Mouse (Mus musculus) kidney, adult 8-10 months (tissue): ENCODE data around the gene Sdcbp2.
A peak's percentile ranks its signal among the peaks of the same experiment; 100 is the strongest.
"Not testable (repeated sequence)": the region's sequence is repeated elsewhere in the genome, so short reads cannot be mapped to it uniquely, and the experiment has no call there.

Experiments used
- DNase-seq, 2 experiments: peaks; one replicate each; pipeline ENCODE4 v3.0.0; 2022

Sdcbp2 gene

DNA sequence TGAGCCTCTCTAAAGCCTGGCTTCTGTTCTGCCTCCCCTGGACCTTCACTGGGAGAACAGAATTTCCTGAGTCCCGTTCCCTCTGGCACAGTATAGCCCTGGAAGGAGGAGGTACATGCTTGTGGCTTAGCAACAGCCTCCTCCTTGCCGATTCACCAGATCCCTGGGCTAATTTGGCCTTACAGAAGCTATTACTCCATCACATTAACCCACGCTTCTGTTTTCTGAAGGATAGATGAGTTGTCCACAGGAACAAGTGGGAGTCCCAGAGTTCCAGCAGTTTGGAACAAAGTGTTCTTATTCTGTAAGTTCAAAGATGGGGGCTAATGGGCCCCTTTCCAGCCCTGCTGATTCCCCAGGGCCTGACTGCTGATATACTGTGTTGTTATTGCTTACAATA, 1.2 kb downstream of the Sdcbp2 start:
- no peak for DNase-seq

DNA sequence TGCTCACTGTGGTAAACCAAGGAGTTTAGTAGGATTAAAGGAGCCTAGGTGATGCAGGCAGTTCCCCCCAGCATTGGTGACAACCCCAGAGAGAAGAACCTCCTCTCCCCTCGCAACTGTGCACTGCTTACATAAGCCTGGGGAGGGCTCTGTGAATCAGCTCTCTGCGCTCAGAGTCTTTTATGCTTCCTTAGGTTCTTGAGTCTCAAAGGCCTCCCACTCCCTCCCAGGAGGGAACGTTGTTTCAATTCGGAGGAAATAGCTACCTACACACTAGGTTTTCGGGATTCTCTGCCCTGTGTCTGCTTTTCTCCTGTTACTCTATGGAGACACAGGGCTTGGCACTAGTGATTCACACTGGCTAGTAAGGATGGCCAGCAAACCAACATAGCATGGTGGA, 2.2 kb downstream of the Sdcbp2 start:
- DNase-seq: no peak

DNA sequence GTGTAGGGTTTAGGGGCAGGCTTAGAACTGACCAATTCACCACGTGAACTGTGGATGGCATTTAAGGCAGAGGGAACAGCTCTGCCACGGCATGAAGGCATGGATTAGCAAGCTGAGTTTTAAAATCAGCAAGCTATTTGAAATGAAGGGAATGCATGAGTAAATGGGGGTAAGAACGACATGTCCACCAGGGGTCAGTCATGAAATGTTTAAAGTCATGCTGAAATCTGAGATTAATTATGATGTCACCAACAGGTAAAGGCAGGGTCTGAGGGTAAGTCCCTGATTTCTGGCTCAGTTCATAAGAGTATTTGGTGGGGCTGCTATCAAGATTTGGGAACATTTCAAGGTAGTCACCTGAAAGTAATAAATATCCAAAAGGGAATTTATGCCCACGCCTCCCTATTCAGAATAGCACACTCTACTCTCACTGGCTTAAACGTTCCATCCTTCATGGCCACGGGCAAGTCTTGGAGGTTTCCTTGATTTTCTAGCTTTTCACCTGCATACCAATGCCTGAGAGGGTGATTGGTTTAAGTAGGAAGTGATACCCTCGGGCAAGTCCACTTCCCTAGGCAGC, 2.8 kb downstream of the Sdcbp2 start:
- DNase-seq: peak; percentile 28 to 45

DNA sequence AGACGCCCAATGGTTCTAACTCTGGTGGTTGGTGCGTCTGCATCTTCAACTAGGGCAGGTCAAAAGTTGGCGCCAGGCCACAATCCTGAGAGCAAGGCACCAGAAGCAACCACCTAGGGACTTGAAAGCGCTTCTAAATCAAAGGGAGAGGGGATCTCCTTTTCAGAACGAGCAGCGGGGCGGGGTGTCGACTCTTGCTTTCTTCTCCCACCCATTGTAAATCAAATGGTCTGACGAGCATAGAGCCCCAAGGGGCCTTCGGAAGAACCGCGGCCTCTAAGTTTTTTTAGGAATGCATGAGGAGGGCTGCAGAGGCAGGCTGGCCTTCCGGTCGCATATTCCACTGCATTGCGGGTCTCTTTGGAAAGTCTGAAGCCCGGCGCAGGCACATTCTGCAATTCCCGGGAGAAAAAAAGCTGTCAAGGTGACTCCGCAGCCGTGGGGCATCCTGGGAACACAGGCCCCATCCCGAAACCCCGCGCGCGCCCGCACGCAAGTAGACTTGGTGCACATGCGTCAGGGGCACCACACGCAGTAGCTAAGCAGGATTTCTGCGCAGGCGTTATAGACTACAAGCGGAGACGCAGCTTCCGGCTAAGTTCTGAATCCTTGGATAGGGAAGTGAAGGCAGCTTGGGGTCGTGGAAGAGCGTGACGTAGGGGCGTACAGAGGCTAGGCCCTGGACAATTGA, 3.4 kb downstream of the Sdcbp2 start:
- peak; percentile 86 to 89 for DNase-seq

DNA sequence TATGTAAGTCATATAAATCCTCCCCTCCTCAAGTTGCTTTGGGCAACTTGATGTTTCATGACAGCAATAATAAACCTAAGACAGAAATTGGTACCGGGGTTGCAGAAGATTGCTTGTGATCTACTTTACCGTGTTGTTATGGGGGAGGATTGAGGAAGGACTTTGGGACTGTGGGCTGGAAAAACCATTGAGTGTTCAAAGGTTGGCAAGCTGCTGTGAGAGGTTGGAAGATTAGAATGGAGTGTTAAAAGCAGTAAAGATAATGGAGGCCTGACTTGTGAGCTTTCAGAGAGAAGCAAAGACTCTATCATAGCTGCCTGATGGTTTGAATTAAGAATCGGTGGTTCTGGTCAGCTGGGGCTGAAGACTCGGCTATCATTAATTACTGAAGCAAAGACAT, 6.8 kb downstream of the Sdcbp2 start:
- DNase-seq: no peak

DNA sequence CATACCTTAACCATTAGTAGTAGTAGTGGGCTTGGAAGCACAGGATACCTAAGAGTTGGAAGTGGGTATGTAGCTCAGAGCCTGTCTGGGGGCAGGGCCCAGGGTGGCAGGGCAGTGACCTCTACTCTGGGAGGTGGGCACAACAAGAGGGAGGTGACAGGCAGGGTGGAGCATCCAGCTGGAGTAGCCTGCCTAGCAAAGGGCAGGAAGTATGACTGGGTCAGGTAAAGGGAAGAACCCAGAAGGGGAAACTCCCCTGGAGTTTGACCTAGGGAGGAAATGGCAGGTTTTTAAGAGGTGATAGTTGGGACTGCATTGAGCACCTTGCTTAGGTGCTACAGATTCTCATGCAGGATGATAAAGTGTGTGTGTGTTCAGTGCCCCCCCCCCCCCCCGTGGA, 8.5 kb downstream of the Sdcbp2 start:
- no peak for DNase-seq

DNA sequence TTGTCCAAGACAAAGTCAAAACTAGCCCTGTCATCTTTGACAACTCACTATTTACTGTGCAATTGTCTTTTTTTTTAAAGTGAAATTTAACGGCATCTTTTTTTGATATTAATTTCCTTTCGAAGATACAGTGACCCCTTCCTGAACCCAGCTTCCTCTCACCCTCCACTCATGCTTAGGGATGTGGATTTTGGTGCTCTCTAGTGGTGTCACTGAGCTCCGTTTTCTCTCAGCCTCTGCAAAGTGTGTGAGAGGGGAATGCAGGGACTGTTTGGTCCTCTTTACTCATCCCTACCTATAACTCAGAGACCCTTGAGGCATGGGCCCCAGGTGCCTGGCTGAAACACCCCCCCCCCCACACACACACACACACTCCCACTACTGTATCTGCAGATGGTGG, 13.5 kb downstream of the Sdcbp2 start:
- DNase-seq: no peak

DNA sequence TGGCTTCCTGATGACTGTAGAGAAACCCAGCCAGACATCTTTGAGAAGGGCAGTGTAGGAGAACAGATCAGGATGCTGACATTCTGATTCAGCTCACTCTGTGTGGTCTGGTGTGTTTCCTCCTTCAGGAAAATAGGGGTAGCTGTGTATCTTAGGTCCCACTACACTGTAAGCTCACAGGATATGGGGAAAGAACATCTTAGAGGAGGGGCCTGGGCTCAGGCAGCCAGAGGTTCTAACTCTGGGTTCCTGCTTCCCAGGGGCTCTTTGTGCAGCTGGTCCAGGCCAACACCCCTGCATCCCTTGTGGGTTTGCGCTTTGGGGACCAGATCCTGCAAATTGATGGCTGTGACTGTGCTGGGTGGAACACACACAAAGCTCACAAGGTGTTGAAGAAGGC, 14.4 kb downstream of the Sdcbp2 start:
- DNase-seq: no peak

DNA sequence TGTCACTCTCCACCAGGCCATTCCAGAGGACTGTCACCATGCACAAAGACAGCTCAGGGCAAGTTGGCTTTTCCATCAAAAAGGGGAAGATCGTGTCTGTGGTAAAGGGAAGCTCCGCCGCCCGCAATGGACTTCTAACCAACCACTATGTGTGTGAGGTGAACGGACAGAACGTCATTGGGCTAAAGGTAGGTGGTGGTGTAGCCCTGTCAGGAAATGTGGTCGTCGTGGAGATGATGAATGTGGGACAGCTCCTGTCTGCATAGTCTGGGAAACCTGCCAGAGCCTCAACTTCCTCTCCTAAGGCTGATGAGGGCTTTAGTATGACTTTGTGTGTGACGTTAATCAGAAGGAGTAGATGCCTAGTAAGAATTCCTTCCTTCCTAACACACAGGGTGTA, 14.9 kb downstream of the Sdcbp2 start:
- no peak for DNase-seq

DNA sequence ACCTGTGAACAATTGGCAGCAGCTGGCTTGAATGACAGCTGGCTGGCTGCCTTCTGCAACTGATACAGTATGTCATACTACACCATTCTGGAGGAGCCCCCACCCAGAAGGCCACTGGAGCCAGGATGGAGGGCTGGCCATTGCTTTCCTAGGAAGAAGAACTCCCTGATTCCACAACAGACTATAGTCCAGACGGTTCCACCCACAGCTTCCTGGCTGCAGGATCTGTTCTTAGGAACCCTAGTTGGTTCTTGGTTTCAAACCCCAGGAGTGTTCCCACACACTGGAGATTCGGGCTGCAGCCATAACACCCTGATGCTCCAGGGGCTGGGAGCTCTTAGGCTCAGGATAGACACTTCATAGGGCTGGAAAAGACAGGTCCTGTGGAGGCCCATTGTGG, 25.6 kb downstream of the Sdcbp2 start:
- no peak for DNase-seq

DNA sequence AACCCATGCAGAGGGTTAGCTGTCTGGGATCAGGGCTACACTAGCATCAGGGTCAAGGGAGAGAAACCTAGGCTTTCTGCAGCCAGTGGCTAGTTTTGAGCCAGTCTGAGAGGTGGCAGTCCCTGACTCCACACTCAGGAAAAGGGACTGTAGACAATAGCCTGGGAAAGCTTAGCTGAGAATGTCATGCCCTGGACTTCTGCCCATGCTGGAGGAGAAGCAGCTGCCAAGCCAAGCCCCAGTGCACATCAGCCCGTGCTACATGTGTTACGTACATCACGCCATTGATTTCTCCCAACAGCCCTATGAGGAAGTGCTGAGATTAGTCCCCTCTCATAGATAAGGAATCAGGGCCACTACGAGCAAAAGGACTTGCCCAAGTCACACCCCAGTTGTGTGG, 29.7 kb downstream of the Sdcbp2 start:
- DNase-seq: no peak

DNA sequence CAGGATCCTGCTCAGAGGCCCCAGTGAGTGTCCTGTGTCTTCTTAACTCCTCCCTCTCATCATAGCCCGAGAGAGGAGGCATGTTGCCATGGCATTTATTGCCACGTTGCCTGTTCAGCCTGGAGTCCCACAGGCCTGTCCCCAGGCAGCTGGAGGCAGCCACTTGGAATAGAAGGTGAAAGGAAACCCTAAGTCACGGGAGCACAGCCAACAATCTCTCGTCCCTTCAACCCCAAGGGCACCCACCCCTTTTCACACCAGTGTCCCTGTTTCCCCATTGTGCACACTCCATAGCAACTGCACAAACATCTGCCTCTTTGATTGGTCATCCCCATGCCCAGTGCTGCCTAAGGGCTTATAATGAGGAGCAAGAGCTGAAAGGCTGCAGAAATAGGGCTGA, 31.2 kb downstream of the Sdcbp2 start:
- no peak for DNase-seq

DNA sequence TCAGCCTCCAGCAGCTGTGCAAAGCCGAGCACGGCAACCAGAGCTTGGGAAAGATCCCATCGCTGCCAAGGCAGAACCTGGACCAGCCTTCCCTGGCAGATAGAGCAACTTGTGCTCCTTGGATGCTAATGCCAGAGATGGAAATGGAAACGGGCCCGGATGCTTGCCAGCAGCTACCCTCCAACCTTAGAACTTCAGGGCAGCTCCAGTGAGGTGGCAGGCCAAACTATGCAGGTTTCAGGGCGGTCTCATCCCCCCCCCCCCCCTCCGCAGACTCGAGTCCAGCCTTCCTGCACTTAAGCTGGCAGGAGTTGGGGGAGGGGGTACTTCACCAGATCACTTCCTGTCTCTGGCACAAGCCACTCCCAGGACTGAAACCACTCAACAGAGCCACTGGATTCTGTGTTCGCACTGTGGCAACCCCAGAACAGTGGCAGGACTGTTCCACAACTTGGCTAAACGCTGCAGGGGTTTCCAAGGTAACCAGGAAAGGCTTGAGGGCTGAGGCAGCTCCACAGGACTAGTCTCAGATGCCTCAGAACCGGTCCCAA, 33.1 kb downstream of the Sdcbp2 start:
- DNase-seq: no peak

DNA sequence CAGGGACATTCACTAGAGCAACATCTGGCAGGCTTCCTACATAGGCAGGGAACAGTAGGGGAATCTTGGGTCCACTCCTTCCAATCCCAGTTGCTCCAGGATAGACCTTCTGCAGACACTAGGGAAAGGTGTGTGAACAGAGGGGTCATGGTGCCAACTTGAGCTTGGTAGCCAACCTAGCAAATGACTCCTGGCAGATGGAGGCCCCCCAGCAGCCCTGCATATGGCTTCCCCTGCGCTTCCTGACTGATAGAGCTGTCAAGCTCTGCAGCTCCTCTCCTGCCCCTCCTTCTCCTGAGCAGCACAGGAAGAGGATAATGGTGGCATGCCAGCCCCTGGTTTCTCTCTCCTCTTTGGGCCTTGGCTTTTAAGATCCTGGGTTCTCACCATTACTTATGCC, 36.0 kb downstream of the Sdcbp2 start:
- no peak for DNase-seq

DNA sequence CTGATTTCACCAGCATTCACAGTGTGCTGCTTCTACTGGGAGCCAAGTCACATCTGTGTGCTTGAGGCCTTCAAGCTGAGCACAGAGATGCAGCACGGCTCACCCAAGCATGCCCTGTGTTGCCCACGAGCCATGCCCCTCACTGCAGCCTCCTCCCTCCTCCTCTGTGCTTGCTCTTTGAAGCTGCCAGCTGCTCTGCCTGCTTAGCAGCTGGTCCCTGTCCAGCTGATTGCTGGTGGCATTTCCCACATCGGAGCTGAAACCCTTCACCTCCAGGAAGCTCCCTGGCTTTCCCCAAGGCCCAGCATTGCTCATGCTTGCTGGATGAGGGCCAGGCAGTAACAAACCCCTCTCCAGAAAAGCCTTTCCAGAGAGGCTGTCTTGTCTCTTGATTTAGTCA, 37.6 kb downstream of the Sdcbp2 start:
- no peak for DNase-seq

DNA sequence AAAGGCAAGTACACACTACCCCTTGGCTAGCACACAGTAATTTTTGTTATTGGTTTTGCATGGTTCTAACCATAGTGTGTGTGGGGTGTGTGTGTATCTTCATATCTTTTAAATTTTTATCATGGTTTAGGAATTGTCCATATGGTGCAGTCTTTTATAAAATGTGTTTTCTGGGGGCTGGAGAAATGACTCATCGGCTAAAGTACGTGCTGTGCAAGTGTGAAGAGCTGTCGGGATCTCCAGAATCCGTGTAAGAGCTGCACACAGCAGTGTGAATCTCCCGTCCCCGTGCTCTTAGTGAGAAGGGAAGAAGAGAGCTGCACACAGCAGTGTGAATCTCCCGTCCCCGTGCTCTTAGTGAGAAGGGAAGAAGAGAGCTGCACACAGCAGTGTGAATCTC, 43.4 kb downstream of the Sdcbp2 start:
- not testable (repeated sequence) for DNase-seq

DNA sequence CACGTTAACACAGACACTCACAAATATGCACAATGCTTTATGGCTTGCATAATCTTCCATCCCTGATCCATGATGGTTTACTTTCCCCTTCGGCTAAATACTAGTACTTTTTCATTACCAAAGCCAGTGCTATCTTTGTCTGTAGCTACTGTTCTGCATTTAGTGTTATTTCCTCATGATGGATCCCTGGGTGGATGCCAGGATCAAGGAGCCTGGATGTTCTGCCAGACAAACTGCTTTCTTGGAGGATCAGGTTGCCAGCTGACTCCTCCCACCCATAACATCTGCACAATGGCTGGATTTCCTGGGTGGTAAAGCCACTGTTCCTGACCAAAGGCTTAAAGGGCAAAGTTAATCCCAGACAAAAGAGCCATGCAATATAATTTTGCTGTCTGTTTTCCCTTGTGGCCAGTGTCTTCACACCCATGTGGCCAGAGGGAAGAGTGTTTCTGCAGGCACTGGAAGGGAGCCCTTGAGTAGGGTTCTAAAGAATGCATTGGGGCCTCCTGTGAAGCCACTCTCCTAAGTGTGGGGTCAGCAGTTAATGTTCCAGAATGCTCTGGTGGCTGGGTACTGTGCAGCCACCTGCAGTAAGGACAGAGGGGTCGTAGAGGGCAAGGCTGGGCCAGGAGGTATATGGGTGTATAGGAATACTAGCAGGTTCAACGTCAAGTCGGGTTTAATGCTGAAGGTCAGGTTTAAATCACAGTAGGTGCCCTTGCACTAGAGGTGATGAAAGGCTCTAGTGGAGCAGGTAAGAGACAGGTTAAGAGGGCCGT, 44.3 kb downstream of the Sdcbp2 start:
- peak in 1 of 2 experiments; percentile 8 for DNase-seq

DNA sequence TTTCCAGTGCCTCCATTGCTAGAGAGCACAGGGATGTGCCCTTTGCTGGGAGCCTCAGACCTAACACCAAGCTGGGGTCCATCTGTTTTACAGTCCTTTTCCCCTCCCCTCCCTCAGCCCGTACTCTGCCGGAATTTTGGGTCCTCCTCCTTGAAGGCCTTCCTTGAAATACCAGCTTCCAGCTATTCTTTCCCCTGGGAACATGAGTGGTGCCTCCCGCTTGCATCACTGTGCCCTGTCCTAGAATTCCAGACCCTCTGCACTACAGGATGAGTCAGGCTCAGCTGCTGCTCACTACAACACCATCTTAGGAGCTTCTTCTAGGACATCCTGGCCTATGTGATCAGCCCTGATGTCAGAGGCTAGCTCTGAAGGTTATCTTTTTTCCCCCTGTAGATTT, 51.4 kb downstream of the Sdcbp2 start:
- DNase-seq: no peak

DNA sequence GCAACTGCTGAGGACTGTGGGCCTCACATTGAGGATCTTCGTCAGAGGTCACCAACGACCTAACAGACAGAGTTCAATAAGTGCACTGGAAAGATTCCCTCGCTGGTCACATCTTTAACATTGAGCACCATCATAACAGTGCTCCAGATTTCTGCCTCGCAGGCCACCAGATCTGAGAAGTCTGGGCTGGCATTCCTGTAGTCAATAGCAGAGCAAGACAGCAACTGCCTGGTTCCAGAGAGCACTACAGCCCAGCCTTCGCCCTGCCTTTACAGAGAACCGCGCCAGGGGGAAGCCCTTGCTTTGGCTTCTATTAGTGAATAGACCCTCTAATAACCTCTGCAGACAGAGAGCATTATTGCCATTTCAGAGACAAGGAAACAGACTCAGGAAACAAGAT, 53.9 kb downstream of the Sdcbp2 start:
- DNase-seq: no peak

DNA sequence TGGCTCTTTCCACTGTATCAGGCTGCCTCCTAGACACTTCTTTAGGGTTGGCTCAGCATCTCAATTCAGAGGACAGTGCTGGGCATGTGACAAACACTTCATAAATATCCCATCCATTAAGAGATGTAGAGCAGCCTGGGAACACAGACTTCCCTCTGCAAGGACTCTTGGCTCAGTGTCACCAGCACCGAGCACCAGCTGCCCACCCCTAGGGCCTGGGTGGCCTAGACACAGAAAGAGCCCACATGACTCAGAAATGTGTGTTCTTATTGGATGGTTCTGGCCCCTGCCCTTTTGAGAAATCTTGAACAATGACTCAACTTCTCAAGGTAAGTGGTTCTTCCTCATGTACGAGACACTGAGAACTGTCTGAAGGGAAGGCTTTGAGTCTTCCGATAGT, 55.6 kb downstream of the Sdcbp2 start:
- DNase-seq: no peak

DNA sequence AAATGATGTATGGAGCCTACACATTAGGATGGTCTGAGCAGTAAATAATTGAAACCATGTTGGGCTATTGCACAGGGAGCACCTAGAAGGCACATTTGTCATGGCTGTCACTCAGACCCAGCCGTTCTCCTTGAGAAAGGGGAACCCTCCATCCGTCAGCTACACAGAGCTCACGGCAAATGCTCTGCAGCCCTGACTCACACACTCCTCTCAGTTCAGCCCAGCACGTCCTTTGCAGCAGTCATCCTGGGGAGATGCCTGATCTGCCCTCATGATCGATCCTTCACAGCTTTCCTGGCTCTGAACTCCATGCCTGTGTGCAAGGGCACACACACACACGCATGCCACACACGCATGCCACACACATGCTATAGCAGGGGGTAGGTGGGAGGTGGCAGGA, 56.9 kb downstream of the Sdcbp2 start:
- DNase-seq: no peak

DNA sequence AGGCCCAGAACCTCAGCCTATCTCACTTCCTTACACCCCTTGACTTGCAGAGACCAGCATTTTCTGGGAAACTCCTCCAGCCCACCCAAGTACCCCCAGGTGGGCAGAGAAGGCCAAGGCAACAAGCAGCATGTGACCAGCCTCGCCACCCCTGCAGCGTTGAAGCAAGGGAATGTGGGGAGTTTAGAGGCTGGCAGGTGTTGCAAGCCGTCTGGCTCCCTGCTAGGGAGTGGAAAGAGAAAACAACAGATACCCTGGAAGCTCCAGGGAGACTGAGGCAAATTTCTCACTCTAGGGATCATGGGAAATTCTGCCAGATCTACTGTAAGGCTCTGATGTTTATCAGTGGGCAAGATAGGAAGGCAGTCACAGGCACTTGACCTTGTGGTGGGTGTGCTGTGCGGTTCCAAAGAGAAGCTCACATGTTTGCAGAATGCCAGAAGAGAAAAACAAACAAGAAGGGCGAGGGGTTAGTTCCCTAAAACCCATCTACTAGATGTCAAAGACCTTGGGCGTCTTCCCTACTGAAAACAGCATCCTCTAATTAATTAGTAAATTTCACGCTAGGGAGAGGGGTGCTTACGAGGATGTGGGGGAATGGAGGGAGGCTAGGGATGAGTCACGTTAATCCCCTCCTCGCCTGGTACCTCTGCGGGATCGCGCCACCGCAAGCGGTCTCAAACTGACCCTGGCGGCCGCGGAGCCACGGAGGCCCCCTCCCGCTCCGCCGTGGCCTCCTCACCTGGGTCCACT, 59.2 kb downstream of the Sdcbp2 start:
- DNase-seq: no peak

DNA sequence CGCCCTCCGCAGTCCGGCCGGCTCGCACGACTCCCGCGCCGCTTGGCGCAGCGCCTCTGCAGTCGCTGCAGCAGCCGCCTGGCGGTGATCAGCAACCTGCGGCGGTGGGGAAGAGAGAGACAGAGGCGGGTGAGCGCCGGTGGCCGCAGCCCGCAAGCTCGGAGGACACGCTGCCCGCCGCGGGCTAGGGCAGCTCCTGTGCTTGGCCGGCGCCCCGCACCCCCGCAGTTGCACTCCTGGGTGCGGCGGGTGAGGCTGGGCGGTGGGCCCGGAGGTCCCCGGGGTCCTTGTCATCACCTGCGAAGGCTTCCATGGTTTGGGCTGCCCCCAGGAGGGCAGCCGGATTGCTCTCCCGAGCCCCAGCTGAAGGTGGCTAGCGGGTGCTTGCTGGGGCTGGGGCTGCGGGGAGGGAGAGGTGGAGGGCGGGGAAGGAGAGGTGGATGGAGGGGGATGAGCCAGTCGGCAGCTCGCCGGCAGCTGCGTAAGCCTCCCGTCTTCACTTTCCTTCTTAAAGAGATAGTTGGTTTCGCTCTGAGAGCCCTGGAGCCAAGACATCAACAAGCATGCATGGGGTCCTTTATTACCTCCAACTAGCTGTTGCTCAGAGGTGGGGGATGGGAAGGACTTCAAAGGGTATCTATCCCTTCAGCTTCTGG, 59.9 kb downstream of the Sdcbp2 start, which contains the start of gene Snph:
Snph (minus strand) TSS at position 435 of the 656 bp plus-strand sequence.
- DNase-seq: peak; percentile 38 to 46
